Mouse (Mus musculus): ENCODE results near the gene Aacs. TPM values are rescaled to one million over a fixed set of nuclear protein-coding genes. Genes with fewer than 3 reads are reported as not detected.

Gene Aacs
- 49.6 and 61.4 TPM in 2 replicates for total RNA-seq (2023)

GRCm38 (mm10) chr5:125475601-125476285 is at the start of gene Aacs:
Gene Aacs, plus strand, starts transcription at chr5:125475814.

GRCm38 (mm10) chr5:125433793-125434337 is 41.7 kb upstream of the Aacs start, which contains the start of gene Dhx37:
Gene Dhx37, minus strand, starts transcription at chr5:125434121.

GRCm38 (mm10) chr5:125441234-125442114 is 34.1 kb upstream of the Aacs start, which contains the start of gene Bri3bp:
Gene Bri3bp, plus strand, starts transcription at chr5:125441568.

GRCm38 (mm10) chr5:125531634-125532033 is 56.0 kb downstream of the Aacs start, which contains the start of gene Tmem132b:
Gene Tmem132b, plus strand, starts transcription at chr5:125531774.

Other genes starting within 250 kb of the Aacs start
- 41.5 and 48.2 TPM in 2 replicates for gene Scarb1, start 134.7 kb upstream of the Aacs start, total RNA-seq (2023)
- 0.38 and 0.98 TPM in 2 replicates for gene Gm10382, start 86.5 kb upstream of the Aacs start, total RNA-seq (2023)
- gene Ubc, start 85.6 kb upstream of the Aacs start, total RNA-seq (2023): 2,614 and 3,139 TPM in 2 replicates
- gene Dhx37, start 41.7 kb upstream of the Aacs start, total RNA-seq (2023): 6.7 and 8.6 TPM in 2 replicates
- 15.9 and 20.0 TPM in 2 replicates for gene Bri3bp, start 34.2 kb upstream of the Aacs start, total RNA-seq (2023)
- gene Tmem132b, start 56.0 kb downstream of the Aacs start, total RNA-seq (2023): 1.5 and 2.1 TPM in 2 replicates